Mouse (Mus musculus) cerebellum, adult 2 months (tissue): ENCODE measurements at regions not wholly inside any gene's neighbourhood (a gene's known extent, or its start where the extent isn't known, plus 50 kb on each side); places are given as distances from the start of the nearest gene placed in this dataset.

ENCODE experiments used
- DNase-seq, 2 experiments: peaks; one replicate each; pipeline ENCODE4 v3.0.0; 2021
- H3K27ac ChIP-seq: fragments of 200-500 bp; 2 replicates; pipeline ENCODE4 v1.5.1; 2012; ENCODE audit warnings: low read length, control low read depth, inconsistent platforms; ENCODE audit not compliant: insufficient read depth
- H3K27me3 ChIP-seq: fragments of 200-500 bp; 2 replicates; pipeline ENCODE4 v1.6.1; 2012; ENCODE audit warnings: inconsistent platforms, mild to moderate bottlenecking, low read length, moderate library complexity; ENCODE audit not compliant: control insufficient read depth, insufficient read depth
- H3K4me1 ChIP-seq: fragments of 200-500 bp; 2 replicates; pipeline ENCODE4 v1.6.1; 2011; ENCODE audit warnings: low read length; ENCODE audit not compliant: control insufficient read depth, insufficient read depth
- H3K4me3 ChIP-seq: fragments of 200-500 bp; replicated peaks from 2 replicates; pipeline ENCODE3; 2011; ENCODE audit warnings: mild to moderate bottlenecking, low read depth, low read length, control low read depth; ENCODE audit not compliant: insufficient read depth
- CTCF ChIP-seq: fragments of 200-500 bp; IDR thresholded peaks from 2 replicates; pipeline ENCODE4 v1.5.1; 2011; ENCODE audit warnings: low read depth, mild to moderate bottlenecking, control low read depth, low read length, moderate library complexity, borderline replicate concordance; ENCODE audit not compliant: insufficient read depth
- POLR2A ChIP-seq: fragments of 200-500 bp; IDR thresholded peaks from 2 replicates; pipeline ENCODE4 v1.6.1; 2011; ENCODE audit warnings: low read length, control low read depth, borderline replicate concordance; ENCODE audit not compliant: insufficient read depth
- WGBS: fragments of 180-500 bp; shearing (Covaris S2); methylation state at CpG from one replicate; pipeline ENCODE4 v1.1.7; 2018; 5-methylcytosine and 5-hydroxymethylcytosine counted together

DNA sequence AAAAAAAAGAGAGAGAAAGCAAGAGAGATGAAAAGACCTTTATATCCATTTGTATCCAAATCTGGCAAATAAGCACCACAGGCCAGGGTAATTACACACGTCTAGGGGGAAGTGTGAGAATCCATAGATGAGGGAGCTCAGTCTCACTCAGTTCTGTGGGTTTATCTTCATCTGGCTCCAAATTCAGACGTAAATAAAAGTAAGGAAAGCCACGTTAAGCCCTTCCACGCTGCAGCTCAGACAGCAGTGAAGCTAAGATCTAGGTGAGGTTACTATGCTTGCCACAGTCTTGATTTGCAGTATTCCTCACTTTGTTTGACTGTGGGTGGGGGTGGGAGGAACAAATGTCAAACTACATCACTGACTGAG, 481.1 kb upstream of the Nrsn1 start:
- no peaks in the 10 kb centered on the region for H3K27me3 ChIP-seq
- no peak overlapping the region for H3K27ac ChIP-seq
- no peak for TF ChIP-seq CTCF
- no peak for TF ChIP-seq POLR2A
- DNase-seq = no peak
- no peaks in the 10 kb centered on the region for H3K4me1 ChIP-seq
- H3K4me3 ChIP-seq = no peak overlapping the region
- 33% methylated on average over 4 of the region's 4 CpGs for WGBS

DNA sequence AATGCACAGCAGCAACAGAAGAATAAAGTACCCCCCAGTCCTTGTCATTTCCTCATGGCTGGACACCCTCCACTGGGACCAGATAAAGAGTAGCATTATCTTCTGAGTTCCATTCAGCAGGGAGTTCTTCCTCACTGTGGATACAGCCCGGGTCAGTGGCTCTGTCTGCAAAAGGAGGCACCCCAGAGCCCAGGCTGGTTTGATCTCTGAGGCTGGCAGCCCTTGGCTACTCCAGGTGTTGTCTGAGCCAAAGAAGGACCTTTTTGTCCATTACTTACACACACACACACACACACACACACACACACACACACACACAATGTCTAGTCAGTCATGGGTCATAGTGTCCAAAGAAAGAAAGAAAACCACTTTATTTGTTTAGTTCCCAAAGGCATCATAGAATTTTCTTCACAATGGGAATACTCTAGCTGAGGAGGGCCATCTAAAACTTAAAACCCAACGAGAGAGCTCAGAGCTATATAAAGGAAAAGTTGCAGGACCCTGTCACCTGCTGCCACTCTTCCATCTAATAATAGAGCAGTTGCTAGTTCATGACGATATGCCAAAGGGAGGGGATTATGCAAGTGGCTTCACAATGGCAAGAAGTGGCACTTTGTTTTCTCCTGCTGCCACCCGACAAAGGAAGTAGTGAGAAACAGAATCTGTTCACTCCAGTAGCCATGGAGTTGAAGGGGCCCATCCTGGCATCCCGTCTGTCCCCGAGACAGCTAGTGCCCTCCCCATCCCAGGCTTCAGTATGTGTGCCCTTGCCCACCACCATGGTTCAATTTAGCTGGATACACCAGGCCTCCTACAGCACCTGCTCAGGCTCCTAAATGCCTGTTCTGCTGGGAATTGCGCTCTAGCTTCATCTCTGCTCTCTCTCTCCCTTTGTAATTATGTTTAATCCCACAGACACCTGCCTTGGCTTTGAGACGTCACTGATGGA, 480.4 kb upstream of the Nrsn1 start:
- TF ChIP-seq CTCF = no peak
- TF ChIP-seq POLR2A = no peak
- 10% methylated on average over 8 of the region's 8 CpGs for WGBS
- Histone ChIP-seq H3K27me3 (no peaks in the 10 kb centered on the region), H3K27ac (no peak overlapping the region), H3K4me1 (no peaks in the 10 kb centered on the region), H3K4me3 (no peak overlapping the region)
- DNase-seq = no peak

DNA sequence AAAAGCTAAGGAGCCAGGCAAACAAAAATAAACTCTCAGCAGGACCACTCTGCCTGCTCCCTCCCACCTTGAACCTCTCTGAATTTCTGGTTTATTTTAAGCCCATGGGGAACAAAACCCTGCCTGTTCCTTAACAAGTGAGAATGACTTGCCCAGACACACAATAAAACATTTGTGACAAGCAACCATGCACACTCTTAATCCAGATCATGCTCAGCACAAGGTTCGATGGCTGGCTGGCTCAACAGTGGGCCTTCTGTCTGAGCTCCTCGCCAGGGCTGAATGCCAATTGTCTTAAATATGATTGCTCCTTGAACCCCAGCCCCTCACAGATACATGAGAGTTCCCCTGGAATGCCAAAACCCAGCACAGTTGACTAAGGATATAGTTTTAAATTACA, 468.3 kb upstream of the Nrsn1 start:
- WGBS = 6% methylated on average over 2 of the region's 2 CpGs
- no peaks in the 10 kb centered on the region for H3K27me3 ChIP-seq
- no peak overlapping the region for H3K27ac ChIP-seq
- H3K4me3 ChIP-seq = no peak overlapping the region
- TF ChIP-seq CTCF = no peak
- TF ChIP-seq POLR2A = no peak
- DNase-seq = no peak
- H3K4me1 ChIP-seq = no peaks in the 10 kb centered on the region

DNA sequence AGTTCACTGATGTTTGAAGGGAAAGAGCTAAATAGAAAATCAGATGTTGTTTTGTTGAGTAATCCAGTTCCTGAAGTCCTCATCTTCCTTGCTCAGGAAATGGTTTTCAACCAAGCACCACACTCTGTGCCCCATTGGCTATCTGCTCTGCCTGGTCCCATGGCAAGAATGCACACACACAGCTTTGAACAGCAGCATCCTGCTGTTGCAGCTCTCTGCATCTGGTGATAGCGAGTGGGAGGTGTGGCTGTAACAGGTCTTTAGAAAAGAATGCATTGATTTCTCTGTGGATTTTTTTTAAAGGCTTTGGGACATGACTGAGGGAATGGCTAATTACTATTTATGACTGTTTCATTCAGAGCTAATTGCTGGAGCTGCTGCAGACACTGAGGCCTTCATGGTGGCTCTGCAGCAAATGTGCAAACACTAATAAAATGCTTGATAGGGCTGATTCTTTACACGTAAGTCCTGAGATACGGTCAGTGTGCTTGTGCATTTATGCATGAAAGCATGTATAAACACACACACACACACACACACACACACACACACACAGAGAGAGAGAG, 459.1 kb upstream of the Nrsn1 start:
- Histone ChIP-seq H3K4me3 (no peak overlapping the region), H3K27me3 (no peaks in the 10 kb centered on the region), H3K27ac (no peak overlapping the region), H3K4me1 (no peaks in the 10 kb centered on the region)
- no peak for DNase-seq
- TF ChIP-seq CTCF (no peak), POLR2A (no peak)
- 50% methylated on average over 3 of the region's 3 CpGs for WGBS

DNA sequence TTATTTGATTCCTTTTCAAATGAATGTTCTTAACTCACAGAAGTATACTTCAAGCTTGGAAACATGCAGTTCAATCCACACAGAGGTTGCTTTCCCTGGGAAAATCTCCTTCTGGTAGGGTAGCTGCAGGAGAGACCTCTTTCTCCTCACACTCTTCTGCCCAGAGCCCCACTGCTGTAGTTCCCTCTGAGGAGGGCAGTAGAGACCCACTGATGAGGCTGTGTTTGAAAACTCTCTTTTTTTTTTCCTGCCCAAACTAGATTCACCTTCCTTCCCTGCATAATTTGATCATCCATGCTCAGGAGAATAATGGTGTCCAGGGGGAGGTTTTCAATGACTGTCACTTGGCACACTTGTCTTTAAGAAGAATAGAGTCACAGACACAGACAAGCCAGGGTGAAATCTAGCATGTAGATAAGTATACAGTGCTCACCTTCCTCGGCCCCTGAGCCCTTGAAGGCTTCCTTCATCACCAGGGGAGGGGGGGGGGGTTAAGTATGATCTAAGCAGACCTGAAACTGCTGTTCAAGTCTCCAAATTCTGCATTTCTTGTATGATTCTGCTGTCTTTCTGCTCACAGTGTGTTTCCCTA, 457.3 kb upstream of the Nrsn1 start:
- no peaks in the 10 kb centered on the region for H3K4me1 ChIP-seq
- H3K27ac ChIP-seq = no peak overlapping the region
- H3K27me3 ChIP-seq = no peaks in the 10 kb centered on the region
- TF ChIP-seq POLR2A (no peak), CTCF (no peak)
- DNase-seq = peak in 1 of 2 experiments; percentile 1
- WGBS = 27% methylated on average over 1 of the region's 1 CpGs
- H3K4me3 ChIP-seq = no peak overlapping the region

DNA sequence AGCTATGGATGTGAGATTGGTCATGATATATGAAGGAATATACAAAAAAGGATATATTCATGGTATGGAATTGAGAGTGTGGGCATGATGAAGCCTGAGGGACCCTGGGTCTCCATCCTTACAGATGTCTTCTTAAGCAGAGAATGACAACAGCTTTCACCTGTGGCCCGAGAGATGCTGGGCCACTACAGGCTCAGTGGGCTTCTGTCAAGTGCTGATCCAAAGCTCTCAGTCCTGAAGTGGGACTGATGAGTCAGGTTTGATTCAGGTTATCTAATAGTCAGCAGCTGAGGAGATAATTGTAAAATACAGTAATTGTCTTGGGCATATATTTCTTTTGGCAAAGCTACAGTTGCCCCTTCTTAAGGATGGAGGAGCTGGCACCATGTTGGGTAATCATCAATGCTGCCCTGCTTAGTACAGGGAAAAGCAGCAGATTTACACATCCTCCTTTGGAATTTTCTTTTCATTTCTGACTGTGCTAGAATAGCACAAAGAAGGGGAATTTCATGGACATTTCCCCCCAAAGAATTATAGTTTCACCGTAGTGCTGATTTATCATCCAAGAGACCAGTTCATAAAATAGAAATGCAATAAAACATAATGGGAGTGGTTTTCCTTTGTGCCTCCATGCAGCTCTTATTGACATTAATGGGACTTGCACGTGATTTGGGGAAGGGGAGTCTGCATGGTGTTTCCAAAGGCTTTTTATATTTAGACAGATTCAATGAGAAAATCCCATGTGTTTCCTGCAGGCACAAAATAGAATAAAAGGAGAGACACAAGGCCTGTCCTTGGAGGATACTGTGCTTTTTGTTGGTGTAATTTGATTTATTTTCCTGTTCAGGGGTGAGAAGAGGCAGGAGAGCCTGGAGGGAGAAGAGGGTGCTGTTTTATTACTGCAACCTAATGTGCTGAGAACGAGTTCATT, 452.6 kb upstream of the Nrsn1 start:
- DNase-seq = no peak
- Histone ChIP-seq H3K27me3 (no peaks in the 10 kb centered on the region), H3K27ac (no peak overlapping the region), H3K4me1 (no peaks in the 10 kb centered on the region), H3K4me3 (no peak overlapping the region)
- TF ChIP-seq POLR2A (no peak), CTCF (no peak)
- 75% methylated on average over 4 of the region's 4 CpGs for WGBS

DNA sequence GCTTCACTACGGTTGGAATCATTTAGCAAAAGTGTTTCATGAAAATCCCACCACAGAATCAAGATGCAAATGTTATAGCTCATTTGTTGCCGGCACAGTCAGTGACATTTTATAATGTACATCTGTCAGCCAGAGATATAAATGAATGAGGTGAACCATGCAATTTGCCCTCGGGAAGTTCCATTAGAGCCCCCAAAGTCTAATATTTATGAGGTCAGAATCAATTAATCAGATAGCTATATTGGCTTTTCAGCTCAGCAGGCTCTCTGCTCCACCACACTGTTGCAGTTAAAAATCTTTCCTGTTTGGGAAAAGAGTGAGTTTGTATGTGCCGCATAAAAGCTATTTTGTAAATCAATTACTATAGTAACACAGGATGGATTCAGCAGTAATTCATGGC, 430.7 kb upstream of the Nrsn1 start:
- no peaks in the 10 kb centered on the region for H3K4me1 ChIP-seq
- H3K27ac ChIP-seq = no peak overlapping the region
- WGBS = 72% methylated on average over 4 of the region's 4 CpGs
- TF ChIP-seq POLR2A = no peak
- no peak overlapping the region for H3K4me3 ChIP-seq
- no peaks in the 10 kb centered on the region for H3K27me3 ChIP-seq
- DNase-seq = no peak
